Mouse (Mus musculus) testis, adult 2 months (tissue): ENCODE results near the gene Pecam1. TPM values are rescaled to one million over a fixed set of nuclear protein-coding genes. Genes with fewer than 3 reads are reported as not detected.
A peak's percentile ranks its signal among the peaks of the same experiment; 100 is the strongest.
"Not testable (repeated sequence)": the region's sequence is repeated elsewhere in the genome, so short reads cannot be mapped to it uniquely, and the experiment has no call there.

Experiments
- H3K27ac ChIP-seq: fragments of 200-500 bp; 2 replicates; pipeline ENCODE4 v1.5.1; 2012; ENCODE audit warnings: low read depth, low read length; ENCODE audit not compliant: control insufficient read depth, insufficient read depth
- H3K27me3 ChIP-seq: fragments of 200-500 bp; 2 replicates; pipeline ENCODE4 v1.6.1; 2012; ENCODE audit warnings: mild to moderate bottlenecking, low read length, moderate library complexity; ENCODE audit not compliant: control insufficient read depth, insufficient read depth
- H3K36me3 ChIP-seq: fragments of 200-500 bp; 2 replicates; pipeline ENCODE4 v1.6.1; 2012; ENCODE audit warnings: mild to moderate bottlenecking, low read length; ENCODE audit not compliant: control insufficient read depth, insufficient read depth
- H3K4me1 ChIP-seq: fragments of 200-500 bp; 2 replicates; pipeline ENCODE4 v1.6.1; 2012; ENCODE audit warnings: low read length; ENCODE audit not compliant: control insufficient read depth, insufficient read depth
- H3K4me3 ChIP-seq: fragments of 200-500 bp; 2 replicates; pipeline ENCODE4 v1.5.1; 2012; ENCODE audit warnings: low read depth, mild to moderate bottlenecking, low read length, moderate library complexity, mixed read lengths; ENCODE audit not compliant: control insufficient read depth
- CTCF ChIP-seq: fragments of 200-500 bp; IDR thresholded peaks from 2 replicates; pipeline ENCODE4 v1.5.1; 2012; ENCODE audit warnings: low read depth, mild to moderate bottlenecking, inconsistent platforms, low read length, moderate library complexity; ENCODE audit not compliant: control insufficient read depth, insufficient read depth, insufficient replicate concordance
- POLR2A ChIP-seq: fragments of 200-500 bp; IDR thresholded peaks from 2 replicates; pipeline ENCODE4 v1.6.1; 2012; ENCODE audit warnings: low read depth, mild to moderate bottlenecking, inconsistent platforms, low read length, moderate library complexity; ENCODE audit not compliant: control insufficient read depth
- polyA plus RNA-seq: library from polyadenylated mRNA; depleted of rRNA; stranded (reverse); fragments of >200 nt; gene quantifications from 2 replicates; pipeline ENCODE4 v1.2.3, GENCODE M21; 2012

Pecam1 gene
- polyA plus RNA-seq, 1 experiment, result 1.6 TPM

- Histone ChIP-seq H3K27ac (no peak overlapping the region), H3K4me1 (peaks cover 6% of the 10 kb centered on the region), H3K36me3 (no peaks in the 10 kb centered on the region), H3K4me3 (no peak overlapping the region), H3K27me3 (no peaks in the 10 kb centered on the region)
- TF ChIP-seq POLR2A, result no peak
- no peak for TF ChIP-seq CTCF
These were observed 21.7 kb downstream of the Pecam1 start for GRCm38 (mm10) chr11:106728402-106729366.

GRCm38 (mm10) chr11:106727967-106728366, 22.5 kb downstream of the Pecam1 start:
- Histone ChIP-seq H3K27ac (no peak overlapping the region), H3K36me3 (no peaks in the 10 kb centered on the region), H3K4me3 (no peak overlapping the region), H3K27me3 (no peaks in the 10 kb centered on the region), H3K4me1 (peaks cover 9% of the 10 kb centered on the region)
- no peak for TF ChIP-seq POLR2A
- TF ChIP-seq CTCF, result no peak

GRCm38 (mm10) chr11:106724916-106725235, 25.6 kb downstream of the Pecam1 start:
- H3K36me3 ChIP-seq, H3K27me3 ChIP-seq, H3K4me3 ChIP-seq, H3K27ac ChIP-seq: not testable (repeated sequence)
- H3K4me1 ChIP-seq, result peaks cover 12% of the 10 kb centered on the region

- H3K27ac ChIP-seq, result no peak overlapping the region
- H3K27me3 ChIP-seq, result no peaks in the 10 kb centered on the region
- H3K36me3 ChIP-seq, result no peaks in the 10 kb centered on the region
- H3K4me1 ChIP-seq, result peaks cover 12% of the 10 kb centered on the region
- H3K4me3 ChIP-seq, result no peak overlapping the region
- TF ChIP-seq CTCF (no peak), POLR2A (no peak)
These were observed 26.1 kb downstream of the Pecam1 start for GRCm38 (mm10) chr11:106724176-106724915.

GRCm38 (mm10) chr11:106723611-106724125, 26.8 kb downstream of the Pecam1 start:
- Histone ChIP-seq H3K4me1 (peaks cover 12% of the 10 kb centered on the region), H3K36me3 (no peaks in the 10 kb centered on the region), H3K4me3 (peak overlapping the region; percentile 48), H3K27me3 (no peaks in the 10 kb centered on the region), H3K27ac (no peak overlapping the region)
- no peak for TF ChIP-seq POLR2A
- no peak for TF ChIP-seq CTCF

- no peaks in the 10 kb centered on the region for H3K36me3 ChIP-seq
- H3K4me1 ChIP-seq, result peaks cover 12% of the 10 kb centered on the region
- no peaks in the 10 kb centered on the region for H3K27me3 ChIP-seq
- no peak overlapping the region for H3K4me3 ChIP-seq
- H3K27ac ChIP-seq, result no peak overlapping the region
- TF ChIP-seq CTCF (no peak), POLR2A (no peak)
These were observed 27.5 kb downstream of the Pecam1 start for GRCm38 (mm10) chr11:106722831-106723361.

GRCm38 (mm10) chr11:106720379-106720778, 30.0 kb downstream of the Pecam1 start:
- TF ChIP-seq CTCF (no peak), POLR2A (no peak)
- peaks cover 12% of the 10 kb centered on the region for H3K4me1 ChIP-seq
- H3K27ac ChIP-seq, result no peak overlapping the region
- no peaks in the 10 kb centered on the region for H3K36me3 ChIP-seq
- no peak overlapping the region for H3K4me3 ChIP-seq
- H3K27me3 ChIP-seq, result no peaks in the 10 kb centered on the region
